11 mouse cellular contexts compared by ENCODE assay signal in genomic region chr2:166771396-166771795, GRCm38 (mm10). TPM values are rescaled to one million over a fixed set of nuclear protein-coding genes. Genes with fewer than 3 reads are reported as not detected.
DNase-seq lines count a peak whose midpoint lies in the region; ATAC-seq and TF ChIP-seq lines count a peak whose summit lies in the region.
"Had no signal": no experiment of that assay in that cellular context is flagged by ENCODE, and none has a peak within 500 bp of the region (broad histone marks: within the 10 kb centered on the region; RNA-seq: fewer than 3 reads in every experiment).

No protein-coding gene starts in this region.

- WGBS in kidney, postnatal 0 days, result 42% methylated on average over 11 of the region's 11 CpGs
- WGBS in forebrain, embryonic 12.5 days, result 74% methylated on average over 11 of the region's 11 CpGs

- no peak overlapping the region for H3K9ac ChIP-seq in kidney, postnatal 0 days (ENCODE audit: low read depth, low read length)
- H3K9ac ChIP-seq in forebrain, embryonic 12.5 days, result no peak overlapping the region
- H3K9ac ChIP-seq: heart, embryonic 13.5 days; limb, embryonic 13.5 days had no signal

- no peaks in the 10 kb centered on the region for H3K9me3 ChIP-seq in kidney, postnatal 0 days (replicated peaks; ENCODE audit: low read length)
- no peaks in the 10 kb centered on the region for H3K9me3 ChIP-seq in forebrain, embryonic 12.5 days
- H3K9me3 ChIP-seq: heart, embryonic 13.5 days; limb, embryonic 13.5 days had no signal

- H3K36me3 ChIP-seq in kidney, postnatal 0 days (ENCODE audit: insufficient read depth, low read length), result no peaks in the 10 kb centered on the region
- no peaks in the 10 kb centered on the region for H3K36me3 ChIP-seq in forebrain, embryonic 12.5 days (replicated peaks)
- H3K36me3 ChIP-seq: heart, embryonic 13.5 days; limb, embryonic 13.5 days had no signal

- H3K4me1 ChIP-seq in kidney, postnatal 0 days (replicated peaks; ENCODE audit: insufficient read depth, low read length), result no peaks in the 10 kb centered on the region
- H3K4me1 ChIP-seq in forebrain, embryonic 12.5 days, result no peaks in the 10 kb centered on the region
- H3K4me1 ChIP-seq: heart, embryonic 13.5 days; limb, embryonic 13.5 days had no signal

- no peaks in the 10 kb centered on the region for H3K27me3 ChIP-seq in kidney, postnatal 0 days (ENCODE audit: insufficient read depth, low read length)
- no peaks in the 10 kb centered on the region for H3K27me3 ChIP-seq in forebrain, embryonic 12.5 days
- H3K27me3 ChIP-seq: limb, embryonic 13.5 days had no signal

- DNase-seq in kidney, postnatal 0 days (ENCODE audit: low spot score), result peak; percentile 37
- no peak for DNase-seq in kidney, adult 8-10 months
- peak; percentile 49 for DNase-seq in NIH3T3 (ENCODE audit: low read depth)
- peak; percentile 56 for DNase-seq in heart, adult 8-10 months (ENCODE audit: low spot score)
- DNase-seq in lung, postnatal 14 days, result peak; percentile 40
- DNase-seq in testis, postnatal 14 days (ENCODE audit: low spot score), result no peak
- DNase-seq in cerebellum, adult 9-11 months, result no peak
- DNase-seq: cerebellum, adult 2 months had no signal

- ATAC-seq in kidney, postnatal 0 days (replicated peaks; ENCODE audit: low FRiP score, low read depth), result no peak
- ATAC-seq in forebrain, embryonic 12.5 days (ENCODE audit: low FRiP score), result no peak

- H3K27ac ChIP-seq in kidney, postnatal 0 days, result no peak overlapping the region
- H3K27ac ChIP-seq in forebrain, embryonic 12.5 days, result no peak overlapping the region
- H3K27ac ChIP-seq: heart, embryonic 13.5 days; limb, embryonic 13.5 days had no signal

- no peak overlapping the region for H3K4me3 ChIP-seq in kidney, postnatal 0 days (replicated peaks; ENCODE audit: low read depth, low read length)
- no peak overlapping the region for H3K4me3 ChIP-seq in forebrain, embryonic 12.5 days (replicated peaks)
- H3K4me3 ChIP-seq: heart, embryonic 13.5 days; limb, embryonic 13.5 days had no signal

- no peak overlapping the region for H3K4me2 ChIP-seq in kidney, postnatal 0 days (ENCODE audit: low read length)
- no peak overlapping the region for H3K4me2 ChIP-seq in forebrain, embryonic 12.5 days
- H3K4me2 ChIP-seq: heart, embryonic 13.5 days; limb, embryonic 13.5 days had no signal

- TF ChIP-seq CTCF in kidney, postnatal 0 days (IDR thresholded peaks at IDR 0.05; ENCODE audit: low read depth), result no peak

RNA-seq across cellular contexts. Expression of gene Trp53rkb, which starts 20.9 kb away (rescaled TPM):
- 5.7 and 7.8 TPM in 2 replicates for polyA plus RNA-seq in kidney, postnatal 0 days (2015; fragmentation: Nextera tagmentation; extraction: Ambion mirVana)
- total RNA-seq in heart, adult 8-10 months (2022), result 1 to 10 TPM; 1.3 to 3.2 (median 1.9) TPM
- 10.0 and 11.1 TPM in 2 replicates for polyA plus RNA-seq in forebrain, embryonic 12.5 days (2016; fragmentation: Nextera tagmentation; extraction: Ambion mirVana)

RNA-seq across cellular contexts. Expression of gene Arfgef2, which starts 34.0 kb away (rescaled TPM):
- 4.3 and 4.6 TPM in 2 replicates for polyA plus RNA-seq in kidney, postnatal 0 days (2015; fragmentation: Nextera tagmentation; extraction: Ambion mirVana)
- total RNA-seq in heart, adult 8-10 months (2022), result 10 to 100 TPM; 43.4 to 53.9 (median 47.4) TPM
- 5.3 and 5.8 TPM in 2 replicates for polyA plus RNA-seq in forebrain, embryonic 12.5 days (2016; fragmentation: Nextera tagmentation; extraction: Ambion mirVana)

RNA-seq across cellular contexts. Expression of gene Prex1, which starts 57.8 kb away (rescaled TPM):
- polyA plus RNA-seq in kidney, postnatal 0 days (2015; fragmentation: Nextera tagmentation; extraction: Ambion mirVana), result 9.6 and 9.8 TPM in 2 replicates
- 1 to 10 TPM; 4.2 to 5.4 (median 4.8) TPM for total RNA-seq in heart, adult 8-10 months (2022)
- 29.9 and 30.7 TPM in 2 replicates for polyA plus RNA-seq in forebrain, embryonic 12.5 days (2016; fragmentation: Nextera tagmentation; extraction: Ambion mirVana)

Comparison
In these comparisons a context has a peak if more than half of its experiments do, and no peak if none do; other contexts are left out.
1. DNase-seq: peak in kidney, postnatal 0 days (single experiment), NIH3T3 (single experiment), heart, adult 8-10 months (single experiment) and lung, postnatal 14 days (single experiment); none in kidney, adult 8-10 months (0 of 2), testis, postnatal 14 days (single experiment) and cerebellum, adult 9-11 months (single experiment).